In genomic region chr11:103171286-103171620, GRCm38 (mm10) we compare ENCODE assay signal across 8 mouse cellular contexts. TPM values are rescaled to one million over a fixed set of nuclear protein-coding genes. Genes with fewer than 3 reads are reported as not detected.
A peak's percentile ranks its signal among the peaks of the same experiment; 100 is the strongest.
DNase-seq lines count a peak whose midpoint lies in the region; ATAC-seq and TF ChIP-seq lines count a peak whose summit lies in the region.

No protein-coding gene starts in this region.

- H3K4me3 ChIP-seq in embryonic facial prominence, embryonic 11.5 days (ENCODE audit: low read depth, low read length): peak overlapping the region; percentile 65
- H3K4me3 ChIP-seq in hindbrain, postnatal 0 days (ENCODE audit: low read length): peak overlapping the region; percentile 74
- peak overlapping the region; percentile 56 for H3K4me3 ChIP-seq in neural tube, embryonic 11.5 days (ENCODE audit: low read depth, low read length)

- DNase-seq in kidney, postnatal 25 days: peak; percentile 20 to 45
- no peak for DNase-seq in kidney, postnatal 14 days
- DNase-seq in embryonic facial prominence, embryonic 11.5 days (ENCODE audit: low spot score): no peak
- DNase-seq in hindbrain, postnatal 0 days (ENCODE audit: low spot score): no peak
- peak; percentile 38 for DNase-seq in neural tube, embryonic 11.5 days (ENCODE audit: low spot score)
- DNase-seq in layer of hippocampus, adult 8-10 months (ENCODE audit: low spot score in 2 of 2): no peak
- no peak for DNase-seq in urinary bladder, postnatal 10 days (ENCODE audit: low spot score)
- no peak for DNase-seq in natural killer cell, adult 2 months (ENCODE audit: low spot score in 2 of 2)

- no peak for TF ChIP-seq CTCF in hindbrain, postnatal 0 days (IDR thresholded peaks at IDR 0.05; ENCODE audit: low read depth)

- H3K27me3 ChIP-seq in embryonic facial prominence, embryonic 11.5 days (ENCODE audit: control insufficient read depth, insufficient read depth, low read length): peaks cover 38% of the 10 kb centered on the region
- no peaks in the 10 kb centered on the region for H3K27me3 ChIP-seq in hindbrain, postnatal 0 days (ENCODE audit: insufficient read depth, low read length)
- peaks cover 44% of the 10 kb centered on the region for H3K27me3 ChIP-seq in neural tube, embryonic 11.5 days (ENCODE audit: control insufficient read depth, insufficient read depth, low read length)

- H3K9me3 ChIP-seq in embryonic facial prominence, embryonic 11.5 days (replicated peaks; ENCODE audit: control insufficient read depth, low read length): no peaks in the 10 kb centered on the region
- H3K9me3 ChIP-seq in hindbrain, postnatal 0 days (ENCODE audit: low read length): no peaks in the 10 kb centered on the region
- no peaks in the 10 kb centered on the region for H3K9me3 ChIP-seq in neural tube, embryonic 11.5 days (ENCODE audit: control insufficient read depth, low read length)

- H3K4me2 ChIP-seq in embryonic facial prominence, embryonic 11.5 days (ENCODE audit: low read depth, low read length): peak overlapping the region; percentile 99
- H3K4me2 ChIP-seq in hindbrain, postnatal 0 days (ENCODE audit: low read depth, low read length): peak overlapping the region; percentile 86
- H3K4me2 ChIP-seq in neural tube, embryonic 11.5 days (ENCODE audit: low read depth): peak overlapping the region; percentile 90

- H3K36me3 ChIP-seq in embryonic facial prominence, embryonic 11.5 days (replicated peaks; ENCODE audit: control insufficient read depth, insufficient read depth, low read depth, low read length): no peaks in the 10 kb centered on the region
- H3K36me3 ChIP-seq in hindbrain, postnatal 0 days (ENCODE audit: insufficient read depth, low read length): no peaks in the 10 kb centered on the region
- no peaks in the 10 kb centered on the region for H3K36me3 ChIP-seq in neural tube, embryonic 11.5 days (ENCODE audit: control insufficient read depth, insufficient read depth, low read length)

- no peak for ATAC-seq in embryonic facial prominence, embryonic 11.5 days (replicated peaks; ENCODE audit: insufficient number of reproducible peaks, low FRiP score, low TSS enrichment, low read depth)
- 0 out of 2 replicates have a peak, but pooled peaks have one; percentile 9 for ATAC-seq in hindbrain, postnatal 0 days
- no peak for ATAC-seq in neural tube, embryonic 11.5 days (ENCODE audit: insufficient read depth, low FRiP score, low TSS enrichment)

- no peak overlapping the region for H3K27ac ChIP-seq in embryonic facial prominence, embryonic 11.5 days (replicated peaks; ENCODE audit: low read depth, low read length)
- peak overlapping the region; percentile 65 for H3K27ac ChIP-seq in hindbrain, postnatal 0 days
- no peak overlapping the region for H3K27ac ChIP-seq in neural tube, embryonic 11.5 days (ENCODE audit: low read depth, low read length)

- peak overlapping the region; percentile 50 for H3K9ac ChIP-seq in embryonic facial prominence, embryonic 11.5 days (replicated peaks; ENCODE audit: low read length)
- peak overlapping the region; percentile 84 for H3K9ac ChIP-seq in hindbrain, postnatal 0 days (replicated peaks; ENCODE audit: low read length)
- H3K9ac ChIP-seq in neural tube, embryonic 11.5 days (ENCODE audit: low read length): peak overlapping the region; percentile 37

- H3K4me1 ChIP-seq in embryonic facial prominence, embryonic 11.5 days (ENCODE audit: control insufficient read depth, insufficient read depth, low read length): peaks cover 4% of the 10 kb centered on the region; the same call in 1 of the 2 replicates
- peaks cover 6% of the 10 kb centered on the region for H3K4me1 ChIP-seq in hindbrain, postnatal 0 days (ENCODE audit: insufficient read depth, low read length)
- peaks cover 10% of the 10 kb centered on the region for H3K4me1 ChIP-seq in neural tube, embryonic 11.5 days (ENCODE audit: control insufficient read depth, insufficient read depth, low read length)

- 4% methylated on average over 16 of the region's 23 CpGs for WGBS in embryonic facial prominence, embryonic 11.5 days
- WGBS in hindbrain, postnatal 0 days: 3% methylated on average over 23 of the region's 23 CpGs
- 4% methylated on average over 21 of the region's 23 CpGs for WGBS in neural tube, embryonic 11.5 days

RNA-seq across cellular contexts. Expression of gene Fmnl1, which starts 0.3 kb away (rescaled TPM):
- 0.70 and 0.72 TPM in 2 replicates for polyA plus RNA-seq in embryonic facial prominence, embryonic 11.5 days (2014; fragmentation: Nextera tagmentation; extraction: Ambion mirVana)
- total RNA-seq in hindbrain, postnatal 0 days (2014; rRNA removed): 12.8 and 15.5 TPM in 2 replicates
- 6.4 and 6.9 TPM in 2 replicates for polyA plus RNA-seq in hindbrain, postnatal 0 days (2015; fragmentation: Nextera tagmentation; extraction: Ambion mirVana)
- 0.78 and 1.2 TPM in 2 replicates for polyA plus RNA-seq in neural tube, embryonic 11.5 days (2014; fragmentation: Nextera tagmentation; extraction: Ambion mirVana)
- total RNA-seq in layer of hippocampus, adult 8-10 months (2022): 100 to 1,000 TPM; 121 to 133 (median 125) TPM

RNA-seq across cellular contexts. Expression of gene 1700023F06Rik, which starts 37.1 kb away (rescaled TPM):
- polyA plus RNA-seq in embryonic facial prominence, embryonic 11.5 days (2014; fragmentation: Nextera tagmentation; extraction: Ambion mirVana): 0.25 TPM in 2 replicates
- not detected in 2 replicates for total RNA-seq in hindbrain, postnatal 0 days (2014; rRNA removed)
- polyA plus RNA-seq in hindbrain, postnatal 0 days (2015; fragmentation: Nextera tagmentation; extraction: Ambion mirVana): 3.7 and 4.7 TPM in 2 replicates
- polyA plus RNA-seq in neural tube, embryonic 11.5 days (2014; fragmentation: Nextera tagmentation; extraction: Ambion mirVana): not detected in 2 replicates
- 1 to 10 TPM; 1.4 to 3.1 (median 2.2) TPM for total RNA-seq in layer of hippocampus, adult 8-10 months (2022)

RNA-seq across cellular contexts. Expression of gene Hexim2, which starts 39.0 kb away (rescaled TPM):
- 7.1 and 8.3 TPM in 2 replicates for polyA plus RNA-seq in embryonic facial prominence, embryonic 11.5 days (2014; fragmentation: Nextera tagmentation; extraction: Ambion mirVana)
- 28.9 and 40.4 TPM in 2 replicates for total RNA-seq in hindbrain, postnatal 0 days (2014; rRNA removed)
- 30.2 and 30.7 TPM in 2 replicates for polyA plus RNA-seq in hindbrain, postnatal 0 days (2015; fragmentation: Nextera tagmentation; extraction: Ambion mirVana)
- polyA plus RNA-seq in neural tube, embryonic 11.5 days (2014; fragmentation: Nextera tagmentation; extraction: Ambion mirVana): 5.8 and 7.5 TPM in 2 replicates
- total RNA-seq in layer of hippocampus, adult 8-10 months (2022): 10 to 100 TPM in 3 of 4 experiments, 1 to 10 TPM in 1; 9.4 to 15.1 (median 11.6) TPM

RNA-seq across cellular contexts. Expression of gene Spata32, which starts 47.0 kb away (rescaled TPM):
- polyA plus RNA-seq in embryonic facial prominence, embryonic 11.5 days (2014; fragmentation: Nextera tagmentation; extraction: Ambion mirVana): not detected in 2 replicates
- total RNA-seq in hindbrain, postnatal 0 days (2014; rRNA removed): 1.4 and 1.5 TPM in 2 replicates
- polyA plus RNA-seq in hindbrain, postnatal 0 days (2015; fragmentation: Nextera tagmentation; extraction: Ambion mirVana): 1.6 TPM in 2 replicates
- not detected in 2 replicates for polyA plus RNA-seq in neural tube, embryonic 11.5 days (2014; fragmentation: Nextera tagmentation; extraction: Ambion mirVana)
- 1 to 10 TPM; 1.4 to 3.0 (median 2.1) TPM for total RNA-seq in layer of hippocampus, adult 8-10 months (2022)

RNA-seq across cellular contexts. Expression of gene Hexim1, which starts 55.2 kb away (rescaled TPM):
- 5.3 and 5.6 TPM in 2 replicates for polyA plus RNA-seq in embryonic facial prominence, embryonic 11.5 days (2014; fragmentation: Nextera tagmentation; extraction: Ambion mirVana)
- 15.1 and 15.8 TPM in 2 replicates for total RNA-seq in hindbrain, postnatal 0 days (2014; rRNA removed)
- polyA plus RNA-seq in hindbrain, postnatal 0 days (2015; fragmentation: Nextera tagmentation; extraction: Ambion mirVana): 4.4 and 5.1 TPM in 2 replicates
- 3.6 and 3.9 TPM in 2 replicates for polyA plus RNA-seq in neural tube, embryonic 11.5 days (2014; fragmentation: Nextera tagmentation; extraction: Ambion mirVana)
- 10 to 100 TPM; 39.0 to 51.3 (median 45.9) TPM for total RNA-seq in layer of hippocampus, adult 8-10 months (2022)

Comparison
In these comparisons a context has a peak if more than half of its experiments do, and no peak if none do; other contexts are left out.
1. DNase-seq: peak in kidney, postnatal 25 days (2 of 2) and neural tube, embryonic 11.5 days (single experiment); none in kidney, postnatal 14 days (single experiment), embryonic facial prominence, embryonic 11.5 days (single experiment), hindbrain, postnatal 0 days (single experiment), layer of hippocampus, adult 8-10 months (0 of 2), urinary bladder, postnatal 10 days (single experiment) and natural killer cell, adult 2 months (0 of 2).
2. Peak in every context shown above with its lines, with median percentiles within 50 percentile points of each other: H3K4me2 ChIP-seq, H3K4me3 ChIP-seq and H3K9ac ChIP-seq.